Mouse (Mus musculus): ENCODE measurements around the gene Gpx3.
"Not testable (repeated sequence)": the region's sequence is repeated elsewhere in the genome, so short reads cannot be mapped to it uniquely, and the experiment has no call there.

The Gpx3 gene

GRCm38 (mm10) chr11:54939501-54939900, 37.2 kb downstream of the Gpx3 start:
- no peak for DNase-seq (ENCODE audit: low spot score)

- no peak for DNase-seq (ENCODE audit: low spot score)
Measured at GRCm38 (mm10) chr11:54940056-54940455, 37.8 kb downstream of the Gpx3 start.

- DNase-seq (ENCODE audit: low spot score): no peak
Measured at GRCm38 (mm10) chr11:54944702-54945101, 42.4 kb downstream of the Gpx3 start.

GRCm38 (mm10) chr11:54949717-54950116, 47.5 kb downstream of the Gpx3 start:
- DNase-seq (ENCODE audit: low spot score): no peak

- DNase-seq (ENCODE audit: low spot score): no peak
Measured at GRCm38 (mm10) chr11:54950684-54951083, 48.4 kb downstream of the Gpx3 start.

DNA sequence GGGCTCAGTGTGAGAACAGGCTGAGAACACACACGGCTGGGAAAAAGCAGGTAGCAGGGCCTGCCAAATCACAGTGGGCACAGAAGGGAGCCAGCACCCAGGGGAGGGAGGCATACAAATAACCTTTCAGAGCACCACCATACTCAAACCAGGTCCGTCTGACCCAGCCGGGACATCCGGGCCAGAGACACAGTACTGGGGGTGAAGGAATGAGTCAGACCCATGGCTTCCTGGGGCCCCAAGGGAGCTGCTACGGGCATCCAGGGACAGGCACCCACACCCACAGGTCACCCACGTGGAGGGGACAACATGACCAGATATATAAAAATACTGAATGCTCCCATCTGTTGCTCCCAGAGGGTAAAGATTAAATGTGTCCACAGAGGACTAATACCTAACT, 50.4 kb downstream of the Gpx3 start:
- DNase-seq (ENCODE audit: low spot score): no peak

GRCm38 (mm10) chr11:54953993-54954446, 51.8 kb downstream of the Gpx3 start:
- no peak for DNase-seq (ENCODE audit: low spot score)

DNA sequence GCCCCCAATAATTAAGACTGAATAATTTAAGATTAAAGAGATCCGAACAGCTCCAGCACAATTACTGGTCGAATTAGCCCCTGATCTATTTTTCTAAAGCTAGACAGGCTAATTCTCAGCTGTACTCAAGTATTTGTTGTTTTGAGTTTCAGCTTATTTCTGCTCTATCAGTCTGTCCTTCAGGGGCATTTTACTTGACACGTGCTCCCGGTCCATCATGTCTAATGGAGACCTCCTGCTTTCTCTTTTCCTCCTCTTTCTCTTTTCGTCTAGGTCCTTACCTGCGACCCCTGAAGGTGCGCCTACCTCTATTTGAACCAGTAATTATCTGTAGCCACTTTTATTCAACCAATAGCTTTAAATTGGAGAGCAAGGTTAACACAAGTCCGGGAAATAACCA, 52.5 kb downstream of the Gpx3 start:
- DNase-seq (ENCODE audit: low spot score): no peak

GRCm38 (mm10) chr11:54955400-54955734, 53.1 kb downstream of the Gpx3 start:
- DNase-seq (ENCODE audit: low spot score): not testable (repeated sequence)

- DNase-seq (ENCODE audit: low spot score): peak; percentile 97
Measured at GRCm38 (mm10) chr11:54955735-54956480, 53.7 kb downstream of the Gpx3 start.

GRCm38 (mm10) chr11:54956912-54957311, 54.7 kb downstream of the Gpx3 start:
- no peak for DNase-seq (ENCODE audit: low spot score)

DNA sequence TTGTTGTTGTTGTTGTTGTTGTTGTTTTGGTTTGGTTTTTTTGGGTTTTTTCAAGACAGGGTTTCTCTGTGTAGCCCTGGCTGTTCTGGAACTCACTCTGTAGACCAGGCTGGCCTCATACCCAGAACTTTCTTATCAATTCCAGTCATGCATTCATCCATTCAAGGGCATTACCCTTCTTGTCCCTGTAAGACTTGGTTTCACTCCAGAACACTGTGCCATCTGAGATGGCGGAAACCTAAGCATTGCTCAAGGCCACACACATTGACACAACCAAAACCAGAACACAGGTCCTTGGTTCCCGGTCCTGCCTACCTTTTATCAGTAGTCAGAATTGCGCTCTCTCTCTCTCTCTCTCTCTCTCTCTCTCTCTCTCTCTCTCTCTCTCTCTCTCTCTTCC, 55.5 kb downstream of the Gpx3 start:
- not testable (repeated sequence) for DNase-seq (ENCODE audit: low spot score)

DNA sequence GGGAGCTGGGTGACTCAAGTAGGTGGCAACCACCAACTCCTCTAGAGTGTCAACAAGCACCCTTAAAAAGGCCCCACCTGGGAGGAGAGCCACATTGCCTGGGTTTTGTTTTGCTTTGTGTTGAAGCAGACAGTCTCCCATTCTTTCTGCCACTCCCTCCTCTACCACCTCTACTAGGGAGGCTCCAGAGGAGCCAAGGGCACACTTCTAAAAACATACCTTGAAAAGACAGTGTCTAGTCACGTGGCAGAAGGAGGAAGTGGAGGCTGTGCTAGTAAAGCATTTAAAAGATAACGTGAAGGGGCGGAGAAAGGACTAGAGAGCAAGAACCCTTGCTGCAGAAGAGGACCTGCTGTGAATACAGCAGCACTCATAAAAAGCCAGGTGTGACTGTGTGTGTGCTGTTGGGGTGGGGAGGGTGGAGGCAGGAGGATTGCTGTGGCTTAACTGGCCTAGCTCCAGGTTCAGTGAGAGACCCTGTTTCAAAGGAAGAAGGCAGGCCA, 56.4 kb downstream of the Gpx3 start:
- no peak for DNase-seq (ENCODE audit: low spot score)

Measured in layer of hippocampus, adult 9-10 months (tissue).